Mouse (Mus musculus) kidney, adult 10 weeks (tissue): Measurements from ENCODE around the gene N4bp2l1. TPM values are rescaled to one million over a fixed set of nuclear protein-coding genes. Genes with fewer than 3 reads are reported as not detected.

Experiments
- polyA plus RNA-seq: library from polyadenylated mRNA; stranded (reverse); fragments of 350-450 nt; fragmentation: Illumina TruSeq; extraction: RNeasy Lipid Tissue Mini Kit (QIAGEN cat#74804); gene quantifications from one replicate; pipeline ENCODE4 v1.2.3, GENCODE M21; 2014; ENCODE audit warnings: low read depth, low replicate concordance

Gene N4bp2l1
- polyA plus RNA-seq, result 12.8 TPM

DNA sequence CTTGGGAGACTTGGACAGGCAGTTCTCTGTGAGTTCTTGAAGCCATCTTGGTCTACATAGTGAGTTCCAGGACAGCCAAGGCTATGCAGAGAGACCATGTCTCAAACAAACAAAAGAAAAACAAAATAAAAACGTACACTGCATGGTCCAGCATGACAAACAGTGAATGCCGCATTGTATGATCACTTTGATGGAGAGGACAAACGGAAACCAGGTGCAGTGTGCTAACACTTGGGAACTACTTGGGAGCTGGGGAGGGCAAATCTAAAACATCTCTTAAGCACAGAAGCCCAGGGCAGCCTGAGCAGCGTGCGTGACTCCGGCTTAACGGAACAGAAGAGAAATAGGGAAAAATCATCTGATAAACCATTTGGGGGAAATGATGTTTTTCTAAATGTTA, at the start of gene N4bp2l1:
Gene N4bp2l1, minus strand, starts transcription at position 101 of the 400 bp plus-strand sequence.

GRCm38 (mm10) chr5:150521937-150522866, 74.8 kb downstream of the N4bp2l1 start, which contains the start of gene Brca2:
Brca2 (plus strand) TSS chr5:150522630.

Other genes starting within 250 kb of the N4bp2l1 start
- not detected for gene Zar1l, start 79.0 kb downstream of the N4bp2l1 start, polyA plus RNA-seq
- 2.4 TPM for gene Brca2, start 74.6 kb downstream of the N4bp2l1 start, polyA plus RNA-seq
- 68.5 TPM for gene N4bp2l2, start 69.0 kb upstream of the N4bp2l1 start, polyA plus RNA-seq
- 36.5 TPM for gene Pds5b, start 76.6 kb upstream of the N4bp2l1 start, polyA plus RNA-seq